Mouse (Mus musculus): Measurements from ENCODE around the gene Nap1l1.

DNA sequence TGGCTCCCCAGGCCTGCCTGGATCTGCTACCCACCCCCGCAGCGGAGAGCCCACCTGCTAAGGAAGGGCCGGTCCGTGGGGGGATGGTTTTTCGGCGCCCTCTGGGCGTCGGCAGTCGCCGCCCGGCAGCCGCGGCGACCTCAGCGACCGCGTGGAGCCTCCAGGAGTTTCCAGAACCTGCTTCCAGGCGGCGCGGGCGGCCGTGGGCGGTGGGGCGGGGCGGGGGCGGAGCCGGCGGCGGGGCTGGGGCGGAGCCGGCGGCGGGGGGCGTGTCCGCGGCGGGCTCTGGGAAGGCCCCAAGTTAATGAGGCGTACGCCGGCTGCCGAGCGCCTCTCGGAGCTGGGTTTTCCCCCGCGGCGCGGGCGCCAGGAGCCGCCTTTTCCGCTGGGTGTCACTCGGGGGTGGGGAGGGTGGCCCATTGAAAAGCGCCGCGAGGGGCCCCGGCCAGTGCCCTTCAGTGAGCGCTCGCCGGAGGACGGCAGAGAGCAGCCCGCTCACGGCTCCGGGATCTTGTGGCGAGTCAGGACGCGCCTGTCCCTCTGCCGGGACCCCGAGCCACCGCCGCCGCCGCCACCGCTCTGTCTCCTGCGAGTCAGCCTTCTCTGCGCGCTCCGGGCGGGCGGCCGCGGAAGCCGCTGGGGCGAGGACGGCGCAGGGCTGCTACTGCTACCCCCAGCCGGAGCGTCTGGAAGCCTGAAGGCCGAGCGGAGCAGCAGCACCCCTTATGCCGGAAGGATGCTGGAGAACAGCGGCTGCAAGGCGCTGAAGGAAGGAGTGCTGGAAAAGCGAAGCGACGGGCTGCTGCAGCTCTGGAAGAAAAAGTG is 33.3 kb downstream of the Nap1l1 start, which contains the start of gene Phlda1:
- TF ChIP-seq CTCF (IDR thresholded peaks at IDR 0.05; ENCODE audit: low read depth, low read length) (no peak), POLR2A (IDR thresholded peaks at IDR 0.05; ENCODE audit: extremely low read depth, insufficient read depth, low read length) (peak; percentile 97)

All from liver, adult 2 months (tissue).